Mouse (Mus musculus) forebrain, embryonic 15.5 days (tissue): ENCODE data around the gene 1700001L19Rik. TPM values are rescaled to one million over a fixed set of nuclear protein-coding genes. Genes with fewer than 3 reads are reported as not detected.

Source experiments
- ATAC-seq: fragments of 200-750 bp; cut with Nextera tagmentation; replicated peaks from 2 replicates; pipeline ENCODE4 v1.8.0; 2017; ENCODE audit warnings: mild to moderate bottlenecking, moderate TSS enrichment, moderate library complexity
- H3K27ac ChIP-seq: fragments of 300-500 bp; sonication (generic); replicated peaks from 2 replicates; pipeline ENCODE4 v1.5.1; 2015; ENCODE audit warnings: mild to moderate bottlenecking, inconsistent platforms
- H3K27me3 ChIP-seq: fragments of 300-500 bp; sonication (generic); 2 replicates; pipeline ENCODE4 v1.6.1; 2015; ENCODE audit warnings: inconsistent platforms
- H3K36me3 ChIP-seq: fragments of 300-500 bp; sonication (generic); 2 replicates; pipeline ENCODE4 v1.6.1; 2015; ENCODE audit warnings: mild to moderate bottlenecking, inconsistent platforms
- H3K4me1 ChIP-seq: fragments of 300-500 bp; sonication (generic); 2 replicates; pipeline ENCODE4 v1.6.1; 2015; ENCODE audit warnings: inconsistent platforms
- H3K4me2 ChIP-seq: fragments of 300-500 bp; sonication (generic); replicated peaks from 2 replicates; pipeline ENCODE4 v1.6.1; 2015; ENCODE audit warnings: mild to moderate bottlenecking, inconsistent platforms
- H3K4me3 ChIP-seq: fragments of 300-500 bp; sonication (generic); 2 replicates; pipeline ENCODE4 v1.5.1; 2015; ENCODE audit warnings: mild to moderate bottlenecking, inconsistent platforms
- H3K9ac ChIP-seq: fragments of 300-500 bp; sonication (generic); replicated peaks from 2 replicates; pipeline ENCODE4 v1.6.1; 2015; ENCODE audit warnings: mild to moderate bottlenecking, inconsistent platforms
- H3K9me3 ChIP-seq: fragments of 300-500 bp; sonication (generic); 2 replicates; pipeline ENCODE4 v1.6.1; 2016; ENCODE audit warnings: inconsistent platforms
- WGBS: fragments of 180-500 bp; shearing (Covaris S2); methylation state at CpG from one replicate; pipeline ENCODE4 v1.1.7; 2015; ENCODE audit warnings: mixed read lengths; 5-methylcytosine and 5-hydroxymethylcytosine counted together
- polyA plus RNA-seq: library from polyadenylated mRNA; unstranded; fragments of >200 nt; fragmentation: Nextera tagmentation; extraction: Ambion mirVana; gene quantifications from 2 replicates; pipeline ENCODE4 v1.2.1, GENCODE M21; 2015

1700001L19Rik gene
- polyA plus RNA-seq, 1 experiment from 2014 or later: 4.3 TPM

DNA sequence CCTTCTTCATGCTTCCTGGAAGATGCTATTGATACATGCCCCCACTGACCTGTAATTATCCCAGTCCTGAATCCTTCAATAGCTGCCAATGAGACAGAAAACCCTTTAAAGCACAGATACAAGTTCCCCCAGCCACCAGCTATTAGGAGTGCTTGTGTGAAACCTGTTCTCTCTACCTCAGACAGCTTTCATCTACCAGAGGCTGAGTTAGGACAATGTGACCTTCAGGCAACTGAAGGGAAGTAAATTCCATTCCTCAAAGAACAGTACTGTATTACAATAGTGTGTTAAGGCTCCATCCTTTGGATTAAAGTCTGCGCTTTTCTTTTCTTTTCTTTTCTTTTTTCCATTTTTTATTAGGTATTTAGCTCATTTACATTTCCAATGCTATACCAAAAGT is 45.6 kb downstream of the 1700001L19Rik start:
- Histone ChIP-seq H3K27ac (no peak overlapping the region), H3K27me3 (no peaks in the 10 kb centered on the region), H3K4me2 (no peak overlapping the region), H3K4me3 (no peak overlapping the region), H3K36me3 (no peaks in the 10 kb centered on the region), H3K9ac (no peak overlapping the region), H3K9me3 (no peaks in the 10 kb centered on the region), H3K4me1 (no peaks in the 10 kb centered on the region)
- whole genome bisulfite sequencing: 85% methylated on average over 1 of the region's 1 CpGs
- ATAC-seq: no peak

Other genes with a start within 250 kb of the 1700001L19Rik start
- gene Mtrr, start 15.3 kb upstream of the 1700001L19Rik start, polyA plus RNA-seq: 14.3 and 14.4 TPM in 2 replicates
- 28.0 and 33.4 TPM in 2 replicates for gene Fastkd3, start 15.2 kb upstream of the 1700001L19Rik start, polyA plus RNA-seq